Mouse (Mus musculus): ENCODE data around the gene Lrrc1. TPM values are rescaled to one million over a fixed set of nuclear protein-coding genes. Genes with fewer than 3 reads are reported as not detected.

The Lrrc1 gene
- polyA plus RNA-seq, 1 experiment from 2014 or later = 23.2 TPM

- no peaks in the 10 kb centered on the region for H3K9me3 ChIP-seq (ENCODE audit: low read length)
- H3K27ac ChIP-seq (ENCODE audit: low read length) = peak overlapping the region; percentile 34; the same call in 1 of the 2 replicates
- WGBS = 52% methylated on average over 13 of the region's 13 CpGs
- peaks cover 28% of the 10 kb centered on the region for H3K4me1 ChIP-seq (ENCODE audit: insufficient read depth, low read length)
- H3K4me2 ChIP-seq (replicated peaks; ENCODE audit: low read depth, low read length) = no peak overlapping the region
- H3K36me3 ChIP-seq (ENCODE audit: insufficient read depth, low read length) = peaks cover 3% of the 10 kb centered on the region; the same call in 1 of the 2 replicates
- ATAC-seq (ENCODE audit: low FRiP score, low TSS enrichment) = no peak
- no peak overlapping the region for H3K4me3 ChIP-seq (ENCODE audit: low read length)
- no peak overlapping the region for H3K9ac ChIP-seq (replicated peaks; ENCODE audit: low read length)
- no peaks in the 10 kb centered on the region for H3K27me3 ChIP-seq (ENCODE audit: insufficient read depth, low read length)
Observed at GRCm38 (mm10) chr9:77456169-77456826, 88.4 kb downstream of the Lrrc1 start.

GRCm38 (mm10) chr9:77455439-77456168, 89.1 kb downstream of the Lrrc1 start:
- WGBS = 78% methylated on average over 19 of the region's 19 CpGs
- no peak for ATAC-seq (ENCODE audit: low FRiP score, low TSS enrichment)
- Histone ChIP-seq H3K9ac (replicated peaks; ENCODE audit: low read length) (no peak overlapping the region), H3K27me3 (ENCODE audit: insufficient read depth, low read length) (no peaks in the 10 kb centered on the region), H3K27ac (ENCODE audit: low read length) (no peak overlapping the region), H3K4me1 (ENCODE audit: insufficient read depth, low read length) (peaks cover 24% of the 10 kb centered on the region), H3K4me2 (replicated peaks; ENCODE audit: low read depth, low read length) (no peak overlapping the region), H3K36me3 (ENCODE audit: insufficient read depth, low read length) (peaks cover 3% of the 10 kb centered on the region; the same call in 1 of the 2 replicates), H3K4me3 (ENCODE audit: low read length) (no peak overlapping the region), H3K9me3 (ENCODE audit: low read length) (no peaks in the 10 kb centered on the region)

- Histone ChIP-seq H3K4me3 (ENCODE audit: low read length) (no peak overlapping the region), H3K4me1 (ENCODE audit: insufficient read depth, low read length) (peaks cover 20% of the 10 kb centered on the region), H3K36me3 (ENCODE audit: insufficient read depth, low read length) (peaks cover 3% of the 10 kb centered on the region; the same call in 1 of the 2 replicates), H3K27ac (ENCODE audit: low read length) (no peak overlapping the region), H3K4me2 (replicated peaks; ENCODE audit: low read depth, low read length) (no peak overlapping the region), H3K9ac (replicated peaks; ENCODE audit: low read length) (no peak overlapping the region), H3K27me3 (ENCODE audit: insufficient read depth, low read length) (no peaks in the 10 kb centered on the region), H3K9me3 (ENCODE audit: low read length) (no peaks in the 10 kb centered on the region)
- no peak for ATAC-seq (ENCODE audit: low FRiP score, low TSS enrichment)
- WGBS = 80% methylated on average over 12 of the region's 12 CpGs
Observed at GRCm38 (mm10) chr9:77452046-77452807, 92.4 kb downstream of the Lrrc1 start.

GRCm38 (mm10) chr9:77450447-77450846, 94.2 kb downstream of the Lrrc1 start:
- Histone ChIP-seq H3K27ac (ENCODE audit: low read length) (no peak overlapping the region), H3K4me2 (replicated peaks; ENCODE audit: low read depth, low read length) (no peak overlapping the region), H3K4me3 (ENCODE audit: low read length) (no peak overlapping the region), H3K9me3 (ENCODE audit: low read length) (no peaks in the 10 kb centered on the region), H3K27me3 (ENCODE audit: insufficient read depth, low read length) (no peaks in the 10 kb centered on the region), H3K36me3 (ENCODE audit: insufficient read depth, low read length) (peaks cover 3% of the 10 kb centered on the region; the same call in 1 of the 2 replicates), H3K4me1 (ENCODE audit: insufficient read depth, low read length) (peaks cover 7% of the 10 kb centered on the region), H3K9ac (replicated peaks; ENCODE audit: low read length) (no peak overlapping the region)
- 75% methylated on average over 2 of the region's 2 CpGs for WGBS
- ATAC-seq (ENCODE audit: low FRiP score, low TSS enrichment) = no peak

GRCm38 (mm10) chr9:77444876-77445275, 99.8 kb downstream of the Lrrc1 start:
- Histone ChIP-seq H3K27me3 (ENCODE audit: insufficient read depth, low read length) (no peaks in the 10 kb centered on the region), H3K4me1 (ENCODE audit: insufficient read depth, low read length) (no peaks in the 10 kb centered on the region), H3K9me3 (ENCODE audit: low read length) (no peaks in the 10 kb centered on the region), H3K9ac (replicated peaks; ENCODE audit: low read length) (no peak overlapping the region), H3K27ac (ENCODE audit: low read length) (no peak overlapping the region), H3K4me3 (ENCODE audit: low read length) (no peak overlapping the region), H3K4me2 (replicated peaks; ENCODE audit: low read depth, low read length) (no peak overlapping the region), H3K36me3 (ENCODE audit: insufficient read depth, low read length) (peaks cover 7% of the 10 kb centered on the region; the same call in 1 of the 2 replicates)
- 94% methylated on average over 4 of the region's 4 CpGs for WGBS
- no peak for ATAC-seq (ENCODE audit: low FRiP score, low TSS enrichment)

- no peak overlapping the region for H3K4me2 ChIP-seq (replicated peaks; ENCODE audit: low read depth, low read length)
- no peaks in the 10 kb centered on the region for H3K27me3 ChIP-seq (ENCODE audit: insufficient read depth, low read length)
- H3K9me3 ChIP-seq (ENCODE audit: low read length) = no peaks in the 10 kb centered on the region
- ATAC-seq (ENCODE audit: low FRiP score, low TSS enrichment) = no peak
- H3K4me1 ChIP-seq (ENCODE audit: insufficient read depth, low read length) = no peaks in the 10 kb centered on the region
- WGBS = 72% methylated on average over 6 of the region's 6 CpGs
- no peak overlapping the region for H3K9ac ChIP-seq (replicated peaks; ENCODE audit: low read length)
- no peak overlapping the region for H3K4me3 ChIP-seq (ENCODE audit: low read length)
- peaks cover 12% of the 10 kb centered on the region; the same call in 1 of the 2 replicates for H3K36me3 ChIP-seq (ENCODE audit: insufficient read depth, low read length)
- H3K27ac ChIP-seq (ENCODE audit: low read length) = no peak overlapping the region
Observed at GRCm38 (mm10) chr9:77439371-77439770, 105.3 kb downstream of the Lrrc1 start.

- Histone ChIP-seq H3K4me3 (ENCODE audit: low read length) (no peak overlapping the region), H3K27ac (ENCODE audit: low read length) (no peak overlapping the region), H3K4me2 (replicated peaks; ENCODE audit: low read depth, low read length) (no peak overlapping the region), H3K36me3 (ENCODE audit: insufficient read depth, low read length) (peaks cover 12% of the 10 kb centered on the region; the same call in 1 of the 2 replicates), H3K9me3 (ENCODE audit: low read length) (no peaks in the 10 kb centered on the region), H3K9ac (replicated peaks; ENCODE audit: low read length) (no peak overlapping the region), H3K4me1 (ENCODE audit: insufficient read depth, low read length) (no peaks in the 10 kb centered on the region), H3K27me3 (ENCODE audit: insufficient read depth, low read length) (no peaks in the 10 kb centered on the region)
- WGBS = 56% methylated on average over 11 of the region's 11 CpGs
- ATAC-seq (ENCODE audit: low FRiP score, low TSS enrichment) = 0 out of 2 replicates have a peak, but pooled peaks have one; percentile 23
Observed at GRCm38 (mm10) chr9:77438836-77439271, 105.8 kb downstream of the Lrrc1 start.

- H3K36me3 ChIP-seq (ENCODE audit: insufficient read depth, low read length) = peaks cover 12% of the 10 kb centered on the region; the same call in 1 of the 2 replicates
- 85% methylated on average over 6 of the region's 6 CpGs for WGBS
- no peak for ATAC-seq (ENCODE audit: low FRiP score, low TSS enrichment)
Observed at GRCm38 (mm10) chr9:77437131-77437530, 107.5 kb downstream of the Lrrc1 start.

GRCm38 (mm10) chr9:77434965-77435364, 109.7 kb downstream of the Lrrc1 start:
- no peak overlapping the region for H3K9ac ChIP-seq (replicated peaks; ENCODE audit: low read length)
- H3K4me1 ChIP-seq (ENCODE audit: insufficient read depth, low read length) = no peaks in the 10 kb centered on the region
- H3K27ac ChIP-seq (ENCODE audit: low read length) = no peak overlapping the region
- no peak overlapping the region for H3K4me2 ChIP-seq (replicated peaks; ENCODE audit: low read depth, low read length)
- WGBS = 69% methylated on average over 12 of the region's 12 CpGs
- no peak for ATAC-seq (ENCODE audit: low FRiP score, low TSS enrichment)
- no peaks in the 10 kb centered on the region for H3K27me3 ChIP-seq (ENCODE audit: insufficient read depth, low read length)
- H3K4me3 ChIP-seq (ENCODE audit: low read length) = no peak overlapping the region
- no peaks in the 10 kb centered on the region for H3K9me3 ChIP-seq (ENCODE audit: low read length)
- peaks cover 12% of the 10 kb centered on the region for H3K36me3 ChIP-seq (ENCODE audit: insufficient read depth, low read length)

More at GRCm38 (mm10) chr9:77437131-77437530, 107.5 kb downstream of the Lrrc1 start:
- no peak overlapping the region for H3K4me3 ChIP-seq (ENCODE audit: low read length)
- H3K27ac ChIP-seq (ENCODE audit: low read length) = no peak overlapping the region
- H3K9ac ChIP-seq (replicated peaks; ENCODE audit: low read length) = no peak overlapping the region
- no peaks in the 10 kb centered on the region for H3K9me3 ChIP-seq (ENCODE audit: low read length)
- H3K27me3 ChIP-seq (ENCODE audit: insufficient read depth, low read length) = no peaks in the 10 kb centered on the region
- H3K4me1 ChIP-seq (ENCODE audit: insufficient read depth, low read length) = no peaks in the 10 kb centered on the region
- no peak overlapping the region for H3K4me2 ChIP-seq (replicated peaks; ENCODE audit: low read depth, low read length)
